Mouse (Mus musculus) Patski (cell line): ENCODE data around the gene Cpox. TPM values are rescaled to one million over a fixed set of nuclear protein-coding genes. Genes with fewer than 3 reads are reported as not detected.

Experiments used
- ATAC-seq: fragments of 100-300 bp; one replicate; pipeline ENCODE4 v1.8.0; 2021
- CTCF ChIA-PET: fragments of 350-600 bp; sonication (Branson Sonifier 250); formaldehyde crosslinking; loops from one replicate; lab custom pipeline; 2022; ENCODE audit warnings: inconsistent platforms; lab: Charles Lee
- POLR2A ChIA-PET: fragments of 350-600 bp; sonication (Branson Sonifier 250); formaldehyde crosslinking; loops from one replicate; lab custom pipeline; 2022; ENCODE audit warnings: antibody characterized with exemption, inconsistent platforms; lab: Charles Lee
- DNase-seq: peaks from one replicate; pipeline ENCODE4 v3.0.0-alpha.2; 2011; ENCODE audit warnings: low read depth, low spot score
- H3K27me3 ChIP-seq: fragments of 371-371 bp; one replicate; pipeline ENCODE4 v1.5.1; 2021
- CTCF ChIP-seq: fragments of 100-300 bp; IDR thresholded peaks from one replicate; pipeline ENCODE4 v1.5.1; 2021
- in situ Hi-C: fragments of 300-500 bp; cut with MboI; formaldehyde crosslinking; loops from 3 replicates; pipeline ENCODE4 v1.11.1; 2018; ENCODE audit warnings: low pct_unique_long_range_greater_than_20kb, mixed read lengths
- polyA plus RNA-seq: library from polyadenylated mRNA; unstranded; gene quantifications from one replicate; pipeline ENCODE4 v1.2.3, GENCODE M21; 2021

Cpox gene
- polyA plus RNA-seq, 1 experiment from 2014 or later = 27.3 TPM

DNA sequence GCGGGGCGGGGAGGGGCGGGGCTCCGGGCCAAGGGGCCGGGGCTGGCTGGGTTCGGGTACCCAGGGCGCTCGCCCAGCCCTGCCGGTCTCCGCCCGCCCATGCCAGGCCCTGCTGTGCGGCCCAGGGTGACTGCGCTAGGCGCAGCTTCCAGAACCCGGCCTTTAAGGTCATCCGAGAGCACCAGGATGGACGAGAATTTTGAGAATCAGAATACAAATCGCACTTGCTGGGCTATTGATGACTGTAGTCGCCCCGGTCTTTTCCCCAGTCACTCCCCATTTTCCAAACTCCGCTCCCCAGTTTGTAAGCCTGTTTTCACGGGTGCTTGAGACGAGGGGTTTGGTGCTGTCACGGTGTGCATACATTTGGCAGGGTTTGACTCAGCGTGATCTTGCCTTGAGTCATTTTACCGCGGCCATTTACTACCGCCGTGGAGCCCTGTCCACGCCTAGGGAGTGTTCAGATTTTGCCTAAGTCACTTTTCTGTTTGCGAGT lies 58.1 kb downstream of the Cpox start:
- in situ Hi-C loops = loop anchor here (5.0 kb wide), 1 partner anchor 51 kb away; no protein-coding TSS in a partner anchor
- POLR2A ChIA-PET = interaction anchor here (1.7 kb wide), 1 partner anchor 59 kb away, joined by 3 read pairs; no protein-coding TSS in a partner anchor
- no peak for TF ChIP-seq CTCF

DNA sequence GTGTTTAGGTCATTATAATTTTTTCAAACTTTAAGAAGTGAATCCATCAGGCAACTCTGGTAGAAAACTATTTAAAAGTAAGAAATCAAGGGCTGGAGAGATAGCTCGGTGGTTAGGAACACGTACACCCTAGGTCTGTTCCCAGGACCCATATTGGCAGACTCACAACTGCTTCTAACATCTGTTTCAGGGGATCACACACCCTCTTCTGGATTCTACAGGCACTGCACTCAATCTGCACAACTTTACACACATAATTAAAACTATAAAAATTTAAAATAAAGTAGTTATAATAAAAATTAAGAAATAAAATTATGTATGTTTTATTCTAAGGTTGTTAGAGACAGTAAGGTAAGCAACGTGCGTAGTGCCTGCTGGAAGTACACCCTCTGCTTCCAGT lies 68.1 kb downstream of the Cpox start:
- POLR2A ChIA-PET = no interaction called here
- CTCF ChIA-PET = interaction anchor here (1.4 to 1.5 kb wide), 3 partner anchors 12 to 282 kb away, joined by 3 to 5 read pairs (median 3); no protein-coding TSS in a partner anchor
- TF ChIP-seq CTCF = peak; percentile 50
- DNase-seq = no peak
- in situ Hi-C loops = loop anchor here (10.0 kb wide), 1 partner anchor 263 kb away; no protein-coding TSS in a partner anchor
- ATAC-seq = no peak
- H3K27me3 ChIP-seq = no peaks in the 10 kb centered on the region

More for the DNA sequence above, 58.1 kb downstream of the Cpox start:
- H3K27me3 ChIP-seq = peaks cover 21% of the 10 kb centered on the region
- DNase-seq = no peak
- CTCF ChIA-PET = interaction anchor here (0.7 kb wide), 1 partner anchor 12 kb away, joined by 3 read pairs; no protein-coding TSS in a partner anchor
- peak; percentile 80 for ATAC-seq

GRCm38 (mm10) chr16:58738800-58739199 lies 68.7 kb downstream of the Cpox start:
- ChIA-PET POLR2A (no interaction called here), CTCF (interaction anchor here (1.0 to 1.5 kb wide), 3 partner anchors 11 to 43 kb away, joined by 3 to 5 read pairs (median 3); no protein-coding TSS in a partner anchor)
- in situ Hi-C loops = loop anchor here (10.0 kb wide), 1 partner anchor 264 kb away; no protein-coding TSS in a partner anchor
- no peak for DNase-seq
- no peak for TF ChIP-seq CTCF
- no peaks in the 10 kb centered on the region for H3K27me3 ChIP-seq
- ATAC-seq = no peak

GRCm38 (mm10) chr16:58740751-58741150 lies 70.7 kb downstream of the Cpox start:
- CTCF ChIA-PET = no interaction called here
- POLR2A ChIA-PET = no interaction called here
- no peak for DNase-seq

DNA sequence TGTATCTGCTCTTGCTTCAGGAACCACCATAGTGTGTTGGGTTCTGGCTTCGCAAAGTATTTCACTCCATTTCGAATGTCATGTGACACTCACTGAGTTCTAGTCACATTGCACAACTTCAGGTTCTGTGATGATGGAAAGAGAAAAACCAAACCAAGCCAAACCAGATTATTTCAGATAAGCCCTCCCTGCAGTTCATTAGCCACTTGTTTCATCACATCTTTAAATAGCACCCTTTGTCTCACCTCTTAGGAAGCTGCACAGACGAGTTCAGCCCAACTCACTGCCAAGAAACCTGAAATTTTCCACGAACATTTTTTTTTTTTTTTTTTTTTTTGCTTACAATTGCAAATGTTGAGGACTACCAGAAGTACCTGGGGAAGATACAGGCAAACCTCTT lies 76.6 kb downstream of the Cpox start:
- DNase-seq (no peak), ATAC-seq (peak; percentile 29)
- in situ Hi-C loops = no loop called here
- ChIA-PET CTCF (no interaction called here), POLR2A (no interaction called here)
- no peak for TF ChIP-seq CTCF
- H3K27me3 ChIP-seq = no peaks in the 10 kb centered on the region

More at GRCm38 (mm10) chr16:58740751-58741150, 70.7 kb downstream of the Cpox start:
- no peaks in the 10 kb centered on the region for H3K27me3 ChIP-seq
- no peak for TF ChIP-seq CTCF
- ATAC-seq = no peak
- in situ Hi-C loops = no loop called here

GRCm38 (mm10) chr16:58751314-58751713 lies 81.2 kb downstream of the Cpox start:
- ATAC-seq (peak; percentile 89), DNase-seq (no peak)
- in situ Hi-C loops = loop anchor here (5.0 to 25.0 kb wide), 3 partner anchors 51 to 636 kb away; partner anchors contain the start of gene Olfr173
- CTCF ChIA-PET = interaction anchor here (2.4 kb wide), 1 partner anchor 13 kb away, joined by 5 read pairs; no protein-coding TSS in a partner anchor
- POLR2A ChIA-PET = interaction anchor here (0.5 kb wide), 1 partner anchor 83 kb away, joined by 3 read pairs; no protein-coding TSS in a partner anchor
- peak; percentile 49 for TF ChIP-seq CTCF
- H3K27me3 ChIP-seq = peaks cover 8% of the 10 kb centered on the region

- peaks cover 24% of the 10 kb centered on the region for H3K27me3 ChIP-seq
- in situ Hi-C loops = loop anchor here (25.0 kb wide), 1 partner anchor 631 kb away; no protein-coding TSS in a partner anchor
- no peak for DNase-seq
- TF ChIP-seq CTCF = no peak
- POLR2A ChIA-PET = no interaction called here
- CTCF ChIA-PET = no interaction called here
- ATAC-seq = no peak
Observed at GRCm38 (mm10) chr16:58756191-58756590, 86.1 kb downstream of the Cpox start.

GRCm38 (mm10) chr16:58763076-58763475 lies 93.0 kb downstream of the Cpox start, which contains the start of gene Olfr172:
TSS of gene Olfr172 (minus strand) at chr16:58763176.
- ATAC-seq = no peak
- no peak for TF ChIP-seq CTCF
- POLR2A ChIA-PET = no interaction called here

More at GRCm38 (mm10) chr16:58763076-58763475, 93.0 kb downstream of the Cpox start, which contains the start of gene Olfr172:
- peaks cover 37% of the 10 kb centered on the region for H3K27me3 ChIP-seq
- in situ Hi-C loops = loop anchor here (25.0 kb wide), 1 partner anchor 624 kb away; no protein-coding TSS in a partner anchor
- CTCF ChIA-PET = no interaction called here
- DNase-seq = no peak

Other genes with a start within 250 kb of the Cpox start
- 4.5 TPM for gene St3gal6, start 146.0 kb upstream of the Cpox start, polyA plus RNA-seq
- not detected for gene Gm813, start 53.3 kb upstream of the Cpox start, polyA plus RNA-seq
- not detected for gene E330017A01Rik, start 31.6 kb upstream of the Cpox start, polyA plus RNA-seq
- gene Gpr15, start 48.8 kb downstream of the Cpox start, polyA plus RNA-seq = not detected
- gene Cldnd1, start 57.6 kb downstream of the Cpox start, polyA plus RNA-seq = 70.1 TPM
- not detected for gene Olfr172, start 92.9 kb downstream of the Cpox start, polyA plus RNA-seq
- not detected for gene Olfr173, start 130.0 kb downstream of the Cpox start, polyA plus RNA-seq
- not detected for gene Olfr175-ps1, start 156.5 kb downstream of the Cpox start, polyA plus RNA-seq
- gene Olfr177, start 204.5 kb downstream of the Cpox start, polyA plus RNA-seq = not detected
- not detected for gene Olfr178, start 221.8 kb downstream of the Cpox start, polyA plus RNA-seq